Mouse (Mus musculus) kidney, adult 2 months (tissue): ENCODE results near the gene Olfr70.

ENCODE experiments used
- CTCF ChIP-seq: fragments of 200-500 bp; conservative IDR thresholded peaks from 2 replicates; pipeline ENCODE4 v1.5.1; 2011; ENCODE audit warnings: low read depth, mild to moderate bottlenecking, control low read depth, low read length, moderate library complexity, mixed read lengths; ENCODE audit not compliant: insufficient read depth, insufficient read length
- POLR2A ChIP-seq: fragments of 200-500 bp; IDR thresholded peaks from one replicate; pipeline ENCODE4 v1.6.1; 2011; ENCODE audit warnings: low read depth, low read length, control low read depth

DNA sequence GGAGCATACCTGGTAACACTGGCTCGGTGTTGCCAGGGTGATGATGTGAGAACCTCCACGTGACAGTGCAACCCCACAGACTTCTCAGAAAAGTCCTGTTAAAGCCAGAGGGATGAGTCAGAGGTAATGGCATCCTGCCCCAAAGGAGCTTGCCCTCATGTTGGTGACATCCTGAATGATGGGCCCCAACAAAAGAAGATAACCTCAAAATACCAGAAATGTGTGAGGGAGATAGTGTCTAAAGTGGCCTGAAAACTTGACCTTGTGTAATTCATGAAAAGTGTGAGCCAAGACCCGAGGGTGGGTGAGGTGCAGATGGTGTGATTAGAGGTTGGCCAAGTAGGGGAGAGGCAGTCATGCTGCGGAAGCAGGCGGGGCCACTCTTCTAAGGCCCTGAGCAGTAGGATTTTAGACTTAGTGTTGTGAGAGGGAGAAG lies 6.8 kb downstream of the Olfr70 start:
- TF ChIP-seq CTCF: no peak
- no peak for TF ChIP-seq POLR2A
